Mouse (Mus musculus) hindbrain, embryonic 10.5 days (tissue): ENCODE results near the gene Ndufb10. TPM values are rescaled to one million over a fixed set of nuclear protein-coding genes. Genes with fewer than 3 reads are reported as not detected.

Source experiments
- DNase-seq: peaks from one replicate; pipeline ENCODE4 v3.0.0-alpha.2; 2017; ENCODE audit warnings: low spot score
- H3K27ac ChIP-seq: fragments of 300-500 bp; sonication (generic); 2 replicates; pipeline ENCODE4 v1.5.1; 2016; ENCODE audit warnings: mild to moderate bottlenecking, moderate library complexity
- H3K27me3 ChIP-seq: fragments of 300-500 bp; sonication (generic); 2 replicates; pipeline ENCODE4 v1.6.1; 2016; ENCODE audit warnings: mild to moderate bottlenecking; ENCODE audit not compliant: poor library complexity, insufficient read depth, severe bottlenecking
- H3K36me3 ChIP-seq: fragments of 300-500 bp; sonication (generic); 2 replicates; pipeline ENCODE4 v1.6.1; 2016; ENCODE audit warnings: mild to moderate bottlenecking, moderate library complexity
- H3K4me1 ChIP-seq: fragments of 300-500 bp; sonication (generic); replicated peaks from 2 replicates; pipeline ENCODE4 v1.6.1; 2016; ENCODE audit warnings: mild to moderate bottlenecking
- H3K4me3 ChIP-seq: fragments of 300-500 bp; sonication (generic); 2 replicates; pipeline ENCODE4 v1.5.1; 2016; ENCODE audit warnings: mild to moderate bottlenecking, moderate library complexity
- H3K9me3 ChIP-seq: fragments of 300-500 bp; sonication (generic); 2 replicates; pipeline ENCODE4 v1.6.1; 2016; ENCODE audit warnings: mild to moderate bottlenecking, moderate library complexity
- WGBS: fragments of 180-500 bp; shearing (Covaris S2); methylation state at CpG from one replicate; pipeline ENCODE4 v1.1.7; 2016; 5-methylcytosine and 5-hydroxymethylcytosine counted together
- polyA plus RNA-seq: library from polyadenylated mRNA; unstranded; fragments of >200 nt; fragmentation: Nextera tagmentation; extraction: Ambion mirVana; gene quantifications from 2 replicates; pipeline ENCODE4 v1.2.1, GENCODE M21; 2016

Ndufb10 gene
- 212 and 240 TPM in 2 replicates for polyA plus RNA-seq

DNA sequence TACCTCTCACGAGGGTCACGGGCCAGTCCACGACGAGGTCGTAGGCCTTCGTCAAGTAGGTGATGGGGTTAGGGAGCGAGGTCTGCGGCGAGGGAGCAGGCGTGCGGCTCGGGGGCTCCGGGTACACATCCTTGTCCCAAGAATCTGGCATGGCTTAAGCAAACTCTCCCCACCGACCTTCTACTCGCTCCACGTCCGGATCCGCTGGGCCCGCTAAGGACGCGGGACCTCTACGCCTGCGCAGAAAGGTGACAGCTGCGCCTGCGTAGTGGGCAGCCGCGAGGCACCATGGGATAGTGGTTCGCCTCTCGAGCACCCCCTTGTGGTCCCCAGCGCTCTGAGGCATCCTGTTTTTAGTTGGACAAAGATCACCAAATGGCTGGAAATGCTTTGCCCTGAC, at the start of gene Ndufb10:
Gene Ndufb10, minus strand, starts transcription at position 295 of the 400 bp plus-strand sequence.
- Histone ChIP-seq H3K27me3 (0 out of 2 replicates have a peak, but pooled peaks cover 5% of the 10 kb centered on the region), H3K4me1 (peaks cover 32% of the 10 kb centered on the region), H3K9me3 (no peaks in the 10 kb centered on the region), H3K27ac (peak within 1 kb of the TSS; percentile 88), H3K4me3 (peak within 1 kb of the TSS; percentile 82), H3K36me3 (peaks cover 21% of the 10 kb centered on the region)
- DNase-seq = peak; percentile 97
- under 1% methylated on average over 30 of the region's 30 CpGs for WGBS

DNA sequence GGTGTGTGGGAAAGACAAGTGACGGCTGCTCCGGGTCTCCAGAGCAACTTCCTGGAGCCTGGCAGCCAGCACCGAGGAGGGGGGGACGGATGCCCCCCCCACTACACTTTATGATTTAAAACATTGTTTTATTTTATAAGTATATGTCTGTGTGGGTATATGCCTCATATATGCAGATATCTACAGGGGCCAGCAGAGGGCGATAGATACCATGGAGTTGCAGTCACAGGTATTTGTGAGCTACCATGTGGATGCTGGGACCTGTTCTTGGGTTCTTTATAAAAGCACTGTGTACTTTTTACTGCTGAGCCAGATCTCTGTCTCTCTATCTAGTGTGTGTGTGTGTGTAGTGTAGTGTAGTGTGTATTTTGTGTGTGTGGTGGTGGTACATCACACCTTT, 49.0 kb upstream of the Ndufb10 start:
- Histone ChIP-seq H3K27me3 (0 out of 2 replicates have a peak, but pooled peaks cover 7% of the 10 kb centered on the region), H3K9me3 (no peaks in the 10 kb centered on the region), H3K4me3 (no peak overlapping the region), H3K36me3 (no peaks in the 10 kb centered on the region), H3K4me1 (no peaks in the 10 kb centered on the region), H3K27ac (no peak overlapping the region)
- no peak for DNase-seq
- WGBS = 81% methylated on average over 5 of the region's 5 CpGs

DNA sequence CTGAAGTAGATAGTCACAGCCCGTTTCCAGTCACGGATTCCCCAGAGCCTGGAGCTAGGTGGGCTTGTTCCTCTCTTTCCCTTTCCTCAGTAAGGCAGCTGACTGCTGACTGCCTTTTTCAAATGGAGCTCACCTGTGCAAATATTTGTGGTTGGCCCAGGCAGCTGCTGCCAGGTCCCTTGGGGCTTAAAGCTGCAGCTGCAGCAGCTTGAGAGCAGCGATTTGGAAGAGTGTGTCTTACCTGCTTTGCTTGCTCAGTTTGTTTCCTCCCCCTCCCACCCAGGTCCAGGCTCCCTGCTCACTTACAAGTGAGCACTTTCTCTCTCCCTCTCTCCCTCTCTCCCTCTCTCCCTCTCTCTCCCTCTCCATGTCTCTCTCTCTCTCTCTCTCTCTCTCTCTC, 44.9 kb upstream of the Ndufb10 start:
- Histone ChIP-seq H3K4me1 (peaks cover 16% of the 10 kb centered on the region), H3K4me3 (no peak overlapping the region), H3K27ac (no peak overlapping the region), H3K36me3 (no peaks in the 10 kb centered on the region), H3K9me3 (no peaks in the 10 kb centered on the region), H3K27me3 (0 out of 2 replicates have a peak, but pooled peaks cover 7% of the 10 kb centered on the region)
- 40% methylated on average over 3 of the region's 3 CpGs for WGBS
- no peak for DNase-seq

DNA sequence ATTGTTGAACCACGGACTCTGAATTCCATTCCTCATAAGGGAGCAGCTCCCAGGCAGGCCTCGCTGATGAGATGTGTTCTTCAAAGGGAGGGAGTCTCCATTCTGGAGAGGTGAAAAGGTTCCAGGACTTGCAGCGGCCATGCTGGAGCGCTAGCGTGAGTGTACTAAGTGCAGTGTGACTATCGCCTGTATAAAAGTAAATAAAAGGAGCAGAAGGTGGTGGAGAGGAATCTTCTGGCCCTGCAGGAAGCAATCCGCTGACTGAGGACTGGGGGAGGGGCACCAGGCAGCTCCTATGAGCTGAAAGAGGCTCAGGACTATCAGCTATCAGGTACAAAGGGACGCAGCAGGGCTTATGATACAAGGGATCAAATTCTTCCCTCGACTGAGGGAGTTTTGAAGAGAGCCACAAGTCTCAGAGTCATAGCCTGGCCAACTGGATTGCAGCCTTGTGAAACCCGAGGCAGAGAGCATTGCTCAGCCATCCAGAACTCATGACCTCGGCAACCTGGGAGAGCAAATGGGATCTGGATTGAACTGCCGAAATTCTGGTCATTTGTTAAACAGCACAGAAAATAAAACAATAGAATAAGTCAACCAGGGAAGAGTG, 42.1 kb upstream of the Ndufb10 start:
- Histone ChIP-seq H3K4me1 (peaks cover 16% of the 10 kb centered on the region), H3K36me3 (no peaks in the 10 kb centered on the region), H3K27me3 (0 out of 2 replicates have a peak, but pooled peaks cover 7% of the 10 kb centered on the region), H3K9me3 (no peaks in the 10 kb centered on the region), H3K4me3 (no peak overlapping the region), H3K27ac (peak overlapping the region; percentile 66)
- WGBS = 24% methylated on average over 12 of the region's 12 CpGs
- DNase-seq = no peak

DNA sequence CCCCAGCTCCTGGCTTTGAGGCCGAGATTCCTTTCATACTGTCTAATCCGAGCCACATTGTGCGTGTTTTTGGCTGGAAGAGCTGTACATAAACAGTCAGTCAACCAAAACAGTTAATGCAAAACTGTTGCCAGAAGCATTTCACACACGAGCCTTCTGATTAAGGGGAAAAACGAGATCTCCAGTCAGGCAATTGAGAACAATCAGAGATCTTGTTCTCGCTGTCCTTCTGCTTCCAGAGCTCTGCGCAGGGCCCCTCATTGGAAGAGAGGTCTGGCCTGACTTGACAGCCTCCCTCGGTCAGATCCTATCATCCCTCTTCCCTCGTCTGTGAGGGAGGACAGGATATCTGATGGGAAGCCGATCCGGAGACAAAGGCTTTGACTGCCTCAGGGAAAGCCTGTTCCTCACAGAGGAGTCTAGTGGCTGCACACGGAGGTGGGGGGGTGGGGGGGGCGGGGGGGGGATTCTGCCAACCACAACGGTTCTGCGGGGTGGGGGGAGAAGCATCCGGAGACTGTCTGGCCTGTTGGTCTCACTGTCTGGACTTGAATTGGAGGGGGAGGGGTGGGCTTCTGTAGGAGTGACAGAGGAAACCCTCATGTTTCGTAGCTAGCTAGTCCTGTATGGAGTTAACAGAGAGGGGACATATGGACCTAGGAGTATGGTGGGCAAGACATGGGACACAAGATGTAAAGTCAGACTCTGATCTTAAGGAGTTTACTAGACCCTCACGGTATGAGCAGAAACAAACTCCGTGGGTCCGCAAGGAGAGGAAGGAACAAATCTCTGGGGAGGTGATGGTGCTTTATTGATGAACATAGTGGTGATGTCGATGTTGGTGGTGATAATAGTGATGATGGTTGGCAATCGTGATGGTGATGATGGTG, 41.0 kb upstream of the Ndufb10 start:
- 0 out of 2 replicates have a peak, but pooled peaks cover 13% of the 10 kb centered on the region for H3K27me3 ChIP-seq
- H3K36me3 ChIP-seq = no peaks in the 10 kb centered on the region
- H3K4me3 ChIP-seq = no peak overlapping the region
- 55% methylated on average over 22 of the region's 22 CpGs for WGBS
- H3K4me1 ChIP-seq = peaks cover 16% of the 10 kb centered on the region
- H3K9me3 ChIP-seq = no peaks in the 10 kb centered on the region
- DNase-seq = no peak
- peak overlapping the region; percentile 62 for H3K27ac ChIP-seq

DNA sequence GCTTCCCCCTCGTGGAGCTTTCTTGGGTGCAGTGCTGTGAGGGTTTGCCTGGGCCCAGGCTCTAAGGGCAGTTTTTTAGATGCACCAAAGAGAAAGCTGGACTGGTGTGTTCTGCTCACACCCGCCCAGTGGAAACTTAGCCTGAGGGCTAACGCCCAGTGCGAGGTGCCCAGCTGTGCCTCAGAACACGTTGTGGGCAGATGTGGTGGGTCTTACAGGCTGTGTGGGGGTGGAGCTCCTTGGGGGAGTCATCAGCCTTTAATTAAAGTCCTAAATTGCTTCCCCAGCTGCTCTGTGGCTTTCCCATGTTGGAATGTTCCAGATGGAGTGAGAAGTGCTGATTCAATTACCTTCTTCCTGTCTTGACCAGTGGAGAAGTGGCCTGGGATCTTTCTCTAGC, 36.8 kb upstream of the Ndufb10 start:
- Histone ChIP-seq H3K27ac (no peak overlapping the region), H3K36me3 (no peaks in the 10 kb centered on the region), H3K4me3 (no peak overlapping the region), H3K9me3 (no peaks in the 10 kb centered on the region), H3K27me3 (peaks cover 31% of the 10 kb centered on the region), H3K4me1 (peaks cover 11% of the 10 kb centered on the region)
- DNase-seq = no peak
- WGBS = 52% methylated on average over 5 of the region's 5 CpGs

DNA sequence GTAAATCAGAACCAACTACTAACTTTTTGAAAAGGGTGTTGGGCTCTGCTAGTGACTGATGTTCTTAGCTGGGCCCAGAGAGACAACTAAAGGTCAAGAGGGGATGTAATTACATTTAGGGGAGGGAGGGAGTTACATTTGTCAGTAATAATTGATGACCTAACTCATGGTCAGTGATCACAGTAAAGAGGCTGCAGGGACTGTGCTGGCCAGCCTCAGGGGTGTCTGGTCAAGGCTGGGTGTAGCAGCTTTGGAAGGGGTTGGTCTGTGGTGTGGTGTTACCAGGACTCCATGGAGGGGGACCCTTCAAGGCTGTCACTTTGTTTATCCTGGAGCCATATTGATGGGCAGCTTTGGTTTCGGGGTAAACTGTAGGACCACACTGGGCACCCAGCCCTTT, 33.1 kb upstream of the Ndufb10 start:
- Histone ChIP-seq H3K27me3 (peaks cover 68% of the 10 kb centered on the region), H3K36me3 (no peaks in the 10 kb centered on the region), H3K9me3 (no peaks in the 10 kb centered on the region), H3K4me3 (no peak overlapping the region), H3K4me1 (peaks cover 16% of the 10 kb centered on the region), H3K27ac (no peak overlapping the region)
- 94% methylated on average over 1 of the region's 1 CpGs for WGBS
- DNase-seq = no peak

DNA sequence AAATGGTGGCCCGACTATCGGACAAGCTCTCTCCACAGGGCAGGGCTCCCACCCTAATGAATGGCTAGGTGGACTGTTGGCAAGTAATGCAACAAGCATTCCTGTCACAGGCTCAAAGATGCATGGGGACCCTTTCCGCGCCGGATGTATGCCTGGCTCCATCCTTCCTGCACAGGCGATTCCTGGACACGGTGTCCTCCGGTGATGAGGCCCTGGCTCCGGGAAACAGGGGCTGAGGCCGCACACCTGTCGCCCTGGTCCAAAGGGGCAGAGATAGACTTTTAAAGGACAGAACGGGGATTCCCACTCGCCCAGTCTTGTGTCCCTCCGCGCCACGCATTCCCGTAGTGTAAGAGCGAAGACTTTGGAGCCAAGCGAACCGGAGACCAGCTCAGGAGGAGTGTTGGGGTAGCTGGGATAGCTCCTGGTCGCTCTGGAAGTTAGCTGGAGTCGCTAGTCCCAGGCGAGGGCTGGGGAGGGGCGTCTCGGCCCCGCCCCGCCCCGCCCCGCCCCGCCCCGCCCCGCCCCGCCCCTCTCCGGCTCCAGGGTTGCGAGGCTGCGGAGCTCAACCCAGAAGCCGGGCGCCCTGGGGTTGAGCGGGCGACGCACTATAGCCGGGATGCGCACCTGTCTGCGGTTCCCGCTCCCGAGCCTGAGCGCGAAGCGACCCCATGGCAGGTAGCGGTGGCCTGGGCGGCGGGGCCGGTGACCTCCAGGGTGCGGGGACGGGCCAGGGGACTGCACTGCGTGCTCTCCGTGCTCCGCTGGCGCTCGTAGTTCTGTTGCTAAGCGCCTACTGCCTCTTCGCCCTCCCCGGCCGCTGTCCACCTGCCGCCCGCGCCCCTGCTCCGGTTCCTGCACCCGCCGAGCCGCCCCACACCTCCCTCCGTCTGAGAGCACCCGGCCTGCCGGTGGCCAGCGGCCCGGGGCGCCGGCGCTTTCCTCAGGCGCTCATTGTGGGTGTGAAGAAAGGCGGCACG, 28.4 kb upstream of the Ndufb10 start, which contains the start of gene Hs3st6:
Gene Hs3st6, plus strand, starts transcription at position 574 of the 980 bp plus-strand sequence.
- Histone ChIP-seq H3K9me3 (no peaks in the 10 kb centered on the region), H3K27me3 (peaks cover 89% of the 10 kb centered on the region), H3K27ac (peak within 1 kb of the TSS; percentile 57), H3K4me3 (peak within 1 kb of the TSS; percentile 61), H3K36me3 (no peaks in the 10 kb centered on the region), H3K4me1 (peaks cover 23% of the 10 kb centered on the region)
- DNase-seq = peak; percentile 72
- under 1% methylated on average over 81 of the region's 82 CpGs for WGBS

DNA sequence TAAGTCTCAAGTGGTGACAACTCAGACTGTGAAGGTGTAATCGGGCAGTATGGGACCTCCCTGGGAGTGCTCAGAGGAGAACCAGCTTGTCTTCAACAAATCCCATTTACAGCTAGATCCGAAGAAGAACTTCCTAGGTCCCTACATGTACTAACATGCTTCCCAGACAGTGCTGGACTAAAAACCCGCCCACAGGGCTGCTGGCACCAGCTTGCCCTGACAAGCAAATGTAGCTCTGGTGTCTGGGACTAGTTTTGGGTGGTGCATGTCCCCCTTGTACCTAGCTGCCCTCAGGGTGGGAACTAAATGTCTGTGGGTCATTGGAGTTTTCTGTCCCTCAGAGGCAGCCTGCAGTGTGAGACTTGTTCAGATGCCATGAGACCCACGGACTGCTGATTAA, 27.2 kb upstream of the Ndufb10 start:
- H3K4me3 ChIP-seq = no peak overlapping the region
- WGBS = 22% methylated on average over 4 of the region's 4 CpGs
- no peak overlapping the region for H3K27ac ChIP-seq

DNA sequence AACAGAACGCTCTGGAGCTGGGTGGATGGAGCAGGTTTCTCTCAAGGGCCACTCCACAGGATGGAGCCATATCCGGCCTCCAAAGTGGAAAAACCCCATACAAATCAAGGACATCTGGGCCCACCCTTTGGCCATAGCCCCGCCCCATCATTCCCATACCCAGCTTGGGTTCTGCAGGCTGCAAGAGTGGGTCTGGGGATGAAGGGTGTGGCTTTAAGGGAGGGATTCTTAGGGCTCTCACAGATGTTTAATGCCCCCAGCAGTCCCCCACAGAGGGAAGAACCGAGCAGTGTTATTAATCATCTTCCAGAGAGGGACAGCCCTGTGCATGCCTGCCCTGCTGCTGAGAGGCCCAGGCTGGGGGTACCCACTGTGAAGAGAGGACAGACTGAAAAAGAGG, 22.7 kb upstream of the Ndufb10 start:
- no peaks in the 10 kb centered on the region for H3K9me3 ChIP-seq
- peaks cover 8% of the 10 kb centered on the region for H3K4me1 ChIP-seq
- peaks cover 48% of the 10 kb centered on the region for H3K27me3 ChIP-seq
- no peak for DNase-seq
- no peak overlapping the region for H3K27ac ChIP-seq
- 45% methylated on average over 4 of the region's 4 CpGs for WGBS
- no peak overlapping the region for H3K4me3 ChIP-seq
- H3K36me3 ChIP-seq = peaks cover 9% of the 10 kb centered on the region

More for the DNA sequence above, 27.2 kb upstream of the Ndufb10 start:
- DNase-seq = no peak
- Histone ChIP-seq H3K4me1 (peaks cover 28% of the 10 kb centered on the region), H3K36me3 (no peaks in the 10 kb centered on the region), H3K9me3 (no peaks in the 10 kb centered on the region), H3K27me3 (peaks cover 88% of the 10 kb centered on the region)

DNA sequence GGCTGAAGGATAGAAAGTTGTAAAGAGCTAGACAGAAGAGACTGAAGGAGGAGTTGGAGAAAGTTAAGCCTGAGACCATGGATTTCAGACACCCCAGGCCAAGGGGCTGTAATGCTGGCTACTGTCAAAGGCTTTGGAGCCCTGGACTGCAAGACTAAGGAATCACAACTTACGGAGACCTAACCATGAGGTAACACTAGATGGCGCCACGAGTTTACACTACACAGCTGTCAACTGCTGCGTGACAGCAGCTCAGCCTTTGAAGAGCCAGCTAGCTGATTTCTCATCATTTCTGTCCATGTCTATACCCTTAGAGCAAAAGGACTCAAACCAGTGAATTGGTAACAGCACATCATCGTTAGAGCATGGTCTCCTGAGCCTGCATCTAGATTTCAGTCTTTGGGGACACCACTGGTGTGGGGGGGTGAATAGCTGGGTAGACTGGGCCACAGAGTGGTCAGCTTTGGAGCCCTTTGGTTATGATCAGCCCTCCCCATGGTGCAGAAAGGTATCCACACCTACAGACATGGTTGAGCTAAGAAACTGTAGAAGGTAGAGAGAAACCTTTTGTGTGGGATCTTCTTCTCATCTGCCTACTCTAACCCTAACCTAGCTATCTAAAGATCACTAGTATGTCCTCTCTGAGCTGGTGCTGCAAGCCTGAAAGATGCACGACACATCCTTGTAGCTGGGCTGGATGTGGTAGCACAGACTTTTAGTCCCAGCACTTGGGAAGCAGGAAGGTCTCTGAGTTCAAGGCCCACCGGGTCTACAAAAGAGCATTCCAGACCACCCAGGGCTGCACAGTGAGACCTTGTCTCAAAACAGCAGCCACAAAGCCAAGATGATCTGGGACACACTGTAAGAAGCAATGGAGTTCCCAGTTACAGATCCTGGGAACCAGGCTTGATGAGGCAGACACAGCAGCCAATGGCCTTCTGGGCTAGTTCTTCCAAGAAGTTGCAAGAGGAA, 21.5 kb upstream of the Ndufb10 start:
- WGBS = 20% methylated on average over 7 of the region's 7 CpGs
- Histone ChIP-seq H3K9me3 (no peaks in the 10 kb centered on the region), H3K4me1 (peaks cover 5% of the 10 kb centered on the region), H3K4me3 (no peak overlapping the region), H3K27me3 (peaks cover 36% of the 10 kb centered on the region), H3K27ac (no peak overlapping the region), H3K36me3 (peaks cover 15% of the 10 kb centered on the region)
- peak; percentile 84 for DNase-seq
